Mouse (Mus musculus): ENCODE data around the gene Mup4. TPM values are rescaled to one million over a fixed set of nuclear protein-coding genes. Genes with fewer than 3 reads are reported as not detected.
"Not testable (repeated sequence)": the region's sequence is repeated elsewhere in the genome, so short reads cannot be mapped to it uniquely, and the experiment has no call there.

Mup4 gene
- polyA plus RNA-seq (2015; fragmentation: Nextera tagmentation; extraction: Ambion mirVana): not detected in 2 replicates

DNA sequence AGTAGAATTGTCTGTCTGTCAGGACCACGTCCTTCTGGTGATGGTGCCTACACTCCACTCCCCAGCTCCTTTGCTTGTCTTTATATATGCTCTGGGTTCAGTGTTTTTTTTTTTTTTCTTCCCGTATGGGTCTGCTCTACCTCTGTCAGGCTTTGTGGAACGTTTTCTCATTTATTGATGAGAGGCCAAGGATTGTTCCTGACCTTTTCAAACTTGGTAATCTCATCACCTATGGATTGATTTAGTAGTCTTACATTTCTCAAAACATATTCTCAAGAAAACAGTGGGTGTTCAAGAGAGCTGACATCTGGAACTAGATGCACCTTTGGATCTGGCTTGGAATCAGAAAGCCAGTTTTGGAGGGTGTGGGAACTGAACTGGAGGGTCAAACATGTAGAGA is at the start of gene Mup4:
TSS of gene Mup4 (minus strand) at position 101 of the 400 bp plus-strand sequence.
- Histone ChIP-seq H3K9me3 (no peaks in the 10 kb centered on the region), H3K9ac (no peak within 1 kb of the TSS), H3K27ac (no peak within 1 kb of the TSS), H3K36me3 (no peaks in the 10 kb centered on the region), H3K27me3 (no peaks in the 10 kb centered on the region), H3K4me1 (no peaks in the 10 kb centered on the region), H3K4me2 (replicated peaks) (no peak within 1 kb of the TSS), H3K4me3 (no peak within 1 kb of the TSS)
- WGBS: 72% methylated on average over 3 of the region's 3 CpGs
- ATAC-seq (ENCODE audit: low FRiP score, low read depth): no peak

GRCm38 (mm10) chr4:59997894-59998293 is 37.4 kb upstream of the Mup4 start:
- not testable (repeated sequence) for H3K4me3 ChIP-seq; H3K9me3 ChIP-seq; ATAC-seq (ENCODE audit: low FRiP score, low read depth); H3K27ac ChIP-seq; H3K27me3 ChIP-seq; H3K36me3 ChIP-seq; H3K4me2 ChIP-seq (replicated peaks); H3K9ac ChIP-seq; H3K4me1 ChIP-seq

- Histone ChIP-seq H3K4me3 (no peak within 1 kb of the TSS), H3K4me1 (no peaks in the 10 kb centered on the region), H3K9ac (no peak within 1 kb of the TSS), H3K36me3 (no peaks in the 10 kb centered on the region), H3K4me2 (replicated peaks) (no peak within 1 kb of the TSS), H3K27me3 (no peaks in the 10 kb centered on the region), H3K9me3 (no peaks in the 10 kb centered on the region), H3K27ac (no peak within 1 kb of the TSS)
- WGBS: 43% methylated on average over 3 of the region's 3 CpGs
- ATAC-seq (ENCODE audit: low FRiP score, low read depth): no peak
Measured at GRCm38 (mm10) chr4:59963405-59964344, 3.2 kb upstream of the Mup4 start, which contains the start of gene Mup6. Gene Mup6, plus strand, starts transcription at chr4:59964294.

- Histone ChIP-seq H3K36me3 (no peaks in the 10 kb centered on the region), H3K9ac (no peak overlapping the region), H3K27me3 (0 out of 2 replicates have a peak, but pooled peaks cover 3% of the 10 kb centered on the region), H3K4me3 (no peak overlapping the region), H3K9me3 (no peaks in the 10 kb centered on the region), H3K4me2 (replicated peaks) (no peak overlapping the region), H3K4me1 (peaks cover 12% of the 10 kb centered on the region), H3K27ac (no peak overlapping the region)
- 26% methylated on average over 2 of the region's 2 CpGs for WGBS
- peak; percentile 78 for ATAC-seq (ENCODE audit: low FRiP score, low read depth)
Measured at GRCm38 (mm10) chr4:59937543-59937942, 23.0 kb downstream of the Mup4 start.

- H3K9ac ChIP-seq: no peak overlapping the region
- H3K4me2 ChIP-seq (replicated peaks): no peak overlapping the region
- ATAC-seq (ENCODE audit: low FRiP score, low read depth): peak; percentile 58; the same call in 1 of the 2 replicates
- H3K27ac ChIP-seq: no peak overlapping the region
- no peak overlapping the region for H3K4me3 ChIP-seq
- H3K27me3 ChIP-seq: peaks cover 3% of the 10 kb centered on the region; the same call in 1 of the 2 replicates
- H3K4me1 ChIP-seq: peaks cover 9% of the 10 kb centered on the region
- no peaks in the 10 kb centered on the region for H3K36me3 ChIP-seq
- WGBS: 50% methylated on average over 6 of the region's 6 CpGs
- H3K9me3 ChIP-seq: no peaks in the 10 kb centered on the region
Measured at GRCm38 (mm10) chr4:59932505-59933281, 27.8 kb downstream of the Mup4 start.

- no peak overlapping the region for H3K4me3 ChIP-seq
- no peaks in the 10 kb centered on the region for H3K36me3 ChIP-seq
- no peak for ATAC-seq (ENCODE audit: low FRiP score, low read depth)
- 20% methylated on average over 6 of the region's 6 CpGs for WGBS
- H3K4me2 ChIP-seq (replicated peaks): no peak overlapping the region
- no peaks in the 10 kb centered on the region for H3K9me3 ChIP-seq
- no peak overlapping the region for H3K27ac ChIP-seq
- no peaks in the 10 kb centered on the region; the same call in 1 of the 2 replicates for H3K27me3 ChIP-seq
- no peak overlapping the region for H3K9ac ChIP-seq
- no peaks in the 10 kb centered on the region for H3K4me1 ChIP-seq
Measured at GRCm38 (mm10) chr4:59928347-59928746, 32.2 kb downstream of the Mup4 start.

GRCm38 (mm10) chr4:59927666-59928065 is 32.8 kb downstream of the Mup4 start:
- 78% methylated on average over 3 of the region's 3 CpGs for WGBS
- H3K36me3 ChIP-seq: no peaks in the 10 kb centered on the region
- no peak overlapping the region for H3K27ac ChIP-seq
- no peak overlapping the region for H3K4me2 ChIP-seq (replicated peaks)
- no peaks in the 10 kb centered on the region for H3K9me3 ChIP-seq
- ATAC-seq (ENCODE audit: low FRiP score, low read depth): no peak
- no peak overlapping the region for H3K4me3 ChIP-seq
- no peak overlapping the region for H3K9ac ChIP-seq
- H3K4me1 ChIP-seq: no peaks in the 10 kb centered on the region
- H3K27me3 ChIP-seq: no peaks in the 10 kb centered on the region; the same call in 1 of the 2 replicates

DNA sequence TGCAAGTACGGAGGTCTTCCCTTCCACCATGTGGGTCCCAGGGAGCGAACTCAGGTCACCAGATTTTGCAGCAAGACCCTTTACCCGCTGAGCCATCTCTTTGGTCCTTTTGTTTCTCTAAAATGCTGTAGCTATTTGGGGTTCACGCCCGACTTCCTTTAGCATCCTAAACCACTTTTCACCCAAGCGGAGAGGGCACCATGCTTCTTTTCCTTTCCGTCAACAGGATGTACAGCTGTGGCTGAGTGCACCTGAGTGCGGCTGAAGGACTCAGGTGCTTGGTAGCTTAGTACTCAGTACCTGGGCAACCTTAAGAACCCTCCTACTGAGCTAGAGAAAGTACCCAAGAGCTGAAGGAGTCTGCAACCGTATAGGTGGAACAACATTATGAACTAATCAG is 35.4 kb downstream of the Mup4 start:
- WGBS: 87% methylated on average over 9 of the region's 9 CpGs
- H3K27me3 ChIP-seq: no peaks in the 10 kb centered on the region
- no peaks in the 10 kb centered on the region for H3K9me3 ChIP-seq
- H3K4me2 ChIP-seq (replicated peaks): no peak overlapping the region
- H3K27ac ChIP-seq: no peak overlapping the region
- H3K4me3 ChIP-seq: no peak overlapping the region
- no peak overlapping the region for H3K9ac ChIP-seq
- ATAC-seq (ENCODE audit: low FRiP score, low read depth): no peak
- no peaks in the 10 kb centered on the region for H3K4me1 ChIP-seq
- no peaks in the 10 kb centered on the region for H3K36me3 ChIP-seq

DNA sequence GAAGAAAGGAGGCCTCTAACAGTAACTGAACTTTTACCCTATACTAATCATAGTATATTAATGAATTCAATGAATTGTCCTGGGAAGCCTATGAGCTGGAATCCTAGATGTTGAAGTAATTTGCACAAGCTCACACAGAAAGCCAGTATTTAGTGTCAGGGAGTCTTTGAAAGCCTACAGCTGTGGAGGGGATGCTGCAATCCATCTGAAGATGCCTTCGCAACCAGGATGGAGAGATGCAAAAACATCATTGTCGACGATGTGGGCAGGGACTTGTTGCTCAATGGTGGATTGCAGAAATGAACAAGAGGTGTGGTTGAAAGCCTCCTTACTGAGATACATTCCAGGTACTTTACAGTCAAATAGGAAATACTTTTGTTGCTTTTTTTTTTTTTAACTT is 42.5 kb downstream of the Mup4 start:
- no peaks in the 10 kb centered on the region for H3K36me3 ChIP-seq
- WGBS: 90% methylated on average over 3 of the region's 3 CpGs

GRCm38 (mm10) chr4:59914608-59915403 is 45.7 kb downstream of the Mup4 start, which contains the start of gene Slc46a2:
Gene Slc46a2, minus strand, starts transcription at chr4:59915056.
- no peak for ATAC-seq (ENCODE audit: low FRiP score, low read depth)
- Histone ChIP-seq H3K9ac (no peak within 1 kb of the TSS), H3K9me3 (no peaks in the 10 kb centered on the region), H3K27me3 (peaks cover 33% of the 10 kb centered on the region), H3K27ac (no peak within 1 kb of the TSS), H3K4me3 (peak within 1 kb of the TSS; percentile 3; the same call in 1 of the 2 replicates), H3K4me1 (0 out of 2 replicates have a peak, but pooled peaks cover 6% of the 10 kb centered on the region), H3K36me3 (no peaks in the 10 kb centered on the region), H3K4me2 (replicated peaks) (peak within 1 kb of the TSS; percentile 21; the same call in 1 of the 2 replicates)
- 14% methylated on average over 22 of the region's 22 CpGs for WGBS

More for the DNA sequence above, 42.5 kb downstream of the Mup4 start:
- Histone ChIP-seq H3K27ac (no peak overlapping the region), H3K9me3 (no peaks in the 10 kb centered on the region), H3K9ac (no peak overlapping the region), H3K4me1 (0 out of 2 replicates have a peak, but pooled peaks cover 6% of the 10 kb centered on the region), H3K4me2 (replicated peaks) (no peak overlapping the region), H3K4me3 (no peak overlapping the region), H3K27me3 (peaks cover 33% of the 10 kb centered on the region)
- no peak for ATAC-seq (ENCODE audit: low FRiP score, low read depth)

- no peak overlapping the region for H3K4me3 ChIP-seq
- ATAC-seq (ENCODE audit: low FRiP score, low read depth): no peak
- 98% methylated on average over 2 of the region's 2 CpGs for WGBS
- no peak overlapping the region for H3K27ac ChIP-seq
- no peak overlapping the region for H3K9ac ChIP-seq
- no peaks in the 10 kb centered on the region for H3K36me3 ChIP-seq
- no peaks in the 10 kb centered on the region for H3K4me1 ChIP-seq
- no peak overlapping the region for H3K4me2 ChIP-seq (replicated peaks)
- peaks cover 5% of the 10 kb centered on the region for H3K27me3 ChIP-seq
- no peaks in the 10 kb centered on the region for H3K9me3 ChIP-seq
Measured at GRCm38 (mm10) chr4:59908785-59909184, 51.7 kb downstream of the Mup4 start.
